Mouse (Mus musculus): ENCODE measurements around the gene Morf4l2.
A peak's percentile ranks its signal among the peaks of the same experiment; 100 is the strongest.
"Not testable (repeated sequence)": the region's sequence is repeated elsewhere in the genome, so short reads cannot be mapped to it uniquely, and the experiment has no call there.

Morf4l2 gene

GRCm38 (mm10) chrX:136743459-136743858 is at the start of gene Morf4l2:
Gene Morf4l2 (minus strand): TSS chrX:136743690.
- DNase-seq, result peak in 1 of 2 experiments; percentile 15

GRCm38 (mm10) chrX:136789446-136789845 is 46.0 kb upstream of the Morf4l2 start:
- DNase-seq, result no peak

- no peak for DNase-seq
Observed at GRCm38 (mm10) chrX:136780041-136780440, 36.6 kb upstream of the Morf4l2 start, which contains the start of gene Glra4. Gene Glra4 (minus strand): TSS chrX:136780141.

GRCm38 (mm10) chrX:136779262-136779661 is 35.8 kb upstream of the Morf4l2 start:
- no peak for DNase-seq

GRCm38 (mm10) chrX:136778046-136778445 is 34.6 kb upstream of the Morf4l2 start:
- peak; percentile 2 to 8 for DNase-seq

- DNase-seq, result peak; percentile 4 to 26
Observed at GRCm38 (mm10) chrX:136773035-136773434, 29.5 kb upstream of the Morf4l2 start.

- DNase-seq, result no peak
Observed at GRCm38 (mm10) chrX:136761103-136762074, 17.9 kb upstream of the Morf4l2 start.

- no peak for DNase-seq
Observed at GRCm38 (mm10) chrX:136755464-136755863, 12.0 kb upstream of the Morf4l2 start.

- DNase-seq, result no peak
Observed at GRCm38 (mm10) chrX:136749329-136749728, 5.8 kb upstream of the Morf4l2 start.

- DNase-seq, result no peak
Observed at GRCm38 (mm10) chrX:136744663-136745062, 1.2 kb upstream of the Morf4l2 start.

- peak; percentile 62 to 67 for DNase-seq
Observed at GRCm38 (mm10) chrX:136742661-136743103, 808 bp downstream of the Morf4l2 start.

- DNase-seq, result no peak
Observed at GRCm38 (mm10) chrX:136742241-136742640, 1.2 kb downstream of the Morf4l2 start.

GRCm38 (mm10) chrX:136741651-136742201 is 1.8 kb downstream of the Morf4l2 start:
- peak; percentile 72 to 80 for DNase-seq

- peak; percentile 87 to 96 for DNase-seq
Observed at GRCm38 (mm10) chrX:136740791-136741650, 2.5 kb downstream of the Morf4l2 start.

GRCm38 (mm10) chrX:136740087-136740790 is 3.3 kb downstream of the Morf4l2 start:
- DNase-seq, result no peak

GRCm38 (mm10) chrX:136732016-136732415 is 11.5 kb downstream of the Morf4l2 start:
- no peak for DNase-seq

GRCm38 (mm10) chrX:136714742-136715474 is 28.6 kb downstream of the Morf4l2 start:
- DNase-seq, result not testable (repeated sequence)

- peak; percentile 4 to 29 for DNase-seq
Observed at GRCm38 (mm10) chrX:136708782-136709181, 34.7 kb downstream of the Morf4l2 start.

- DNase-seq, result peak; percentile 41 to 49
Observed at GRCm38 (mm10) chrX:136708168-136708681, 35.3 kb downstream of the Morf4l2 start.

GRCm38 (mm10) chrX:136707446-136708167 is 35.9 kb downstream of the Morf4l2 start, which contains the start of gene Tceal1:
Gene Tceal1 (plus strand): TSS chrX:136707982.
- DNase-seq, result peak; percentile 73 to 78

Measured in cerebellum, adult 18-20 months (tissue).